Mouse (Mus musculus): ENCODE data around the gene Gm20532. TPM values are rescaled to one million over a fixed set of nuclear protein-coding genes. Genes with fewer than 3 reads are reported as not detected.

Gm20532 gene
- polyA plus RNA-seq, 1 experiment: not detected

DNA sequence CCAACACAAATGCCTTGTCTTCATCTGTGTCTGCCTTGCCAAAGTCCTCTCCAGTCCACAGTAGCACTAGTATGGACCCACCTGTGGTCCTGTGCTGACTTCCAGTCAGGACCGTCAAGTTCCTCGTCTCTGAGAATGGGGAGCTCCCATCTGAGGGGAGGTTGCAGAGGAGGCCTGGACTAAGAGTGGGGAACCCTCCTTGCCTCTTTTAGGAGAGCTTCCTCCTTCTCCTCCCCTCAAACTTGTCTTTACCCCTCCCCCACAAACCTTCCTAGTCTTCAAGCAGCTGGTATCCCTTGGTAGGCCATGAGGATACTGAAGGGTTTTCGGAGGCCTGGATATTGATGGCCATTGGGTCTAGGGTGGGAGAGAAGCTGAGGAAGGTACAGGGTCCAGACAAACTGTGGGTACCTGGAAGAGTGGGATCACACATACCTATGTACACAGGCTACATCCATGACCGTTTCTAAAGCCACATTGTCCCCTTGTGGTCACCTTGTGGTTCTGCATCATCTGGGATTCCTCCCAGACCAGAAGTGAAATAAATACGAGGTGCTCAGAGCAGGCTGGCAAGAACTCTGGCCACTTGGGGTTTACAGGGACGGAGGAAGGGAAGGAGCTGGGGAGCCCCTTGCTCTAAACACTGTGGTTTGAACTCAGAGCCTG, 25.0 kb upstream of the Gm20532 start:
- 21% methylated on average over 6 of the region's 6 CpGs for WGBS
- peaks cover 4% of the 10 kb centered on the region; the same call in 1 of the 2 replicates for H3K4me1 ChIP-seq (ENCODE audit: control insufficient read depth, insufficient read depth, low read length)
- TF ChIP-seq CTCF (IDR thresholded peaks at IDR 0.05; ENCODE audit: control insufficient read depth, insufficient read depth, low read length): peak; percentile 52
- no peak for TF ChIP-seq POLR2A (IDR thresholded peaks at IDR 0.05; ENCODE audit: borderline replicate concordance, control insufficient read depth, low read depth, low read length)
- no peak overlapping the region for H3K4me3 ChIP-seq (replicated peaks; ENCODE audit: control insufficient read depth, low read depth, low read length)
- H3K27ac ChIP-seq (ENCODE audit: control insufficient read depth, insufficient read depth, low read depth, low read length, poor library complexity): no peak overlapping the region

DNA sequence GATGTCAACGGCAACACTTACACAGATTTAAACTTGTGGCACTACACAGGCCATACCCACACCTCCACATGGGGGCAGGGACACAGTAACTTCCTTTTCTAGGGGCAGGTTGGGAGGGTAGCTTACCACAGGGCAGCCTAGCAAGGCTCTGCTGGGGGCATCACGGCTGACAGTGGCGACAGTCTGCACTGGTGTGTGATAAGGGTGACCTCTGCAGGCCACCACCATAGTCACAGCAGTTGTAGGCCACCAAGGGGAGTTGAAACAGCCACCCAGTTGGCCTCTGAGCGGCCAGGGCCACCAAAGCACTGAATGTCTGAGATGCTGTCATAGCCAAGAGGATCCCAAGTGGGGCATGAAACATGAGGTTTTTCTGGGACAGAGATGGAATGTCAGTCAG, 20.2 kb upstream of the Gm20532 start:
- WGBS: 3% methylated on average over 4 of the region's 4 CpGs
- Histone ChIP-seq H3K27ac (ENCODE audit: control insufficient read depth, insufficient read depth, low read depth, low read length, poor library complexity) (no peak overlapping the region), H3K4me1 (ENCODE audit: control insufficient read depth, insufficient read depth, low read length) (peaks cover 3% of the 10 kb centered on the region; the same call in 1 of the 2 replicates), H3K4me3 (replicated peaks; ENCODE audit: control insufficient read depth, low read depth, low read length) (no peak overlapping the region)
- TF ChIP-seq POLR2A (IDR thresholded peaks at IDR 0.05; ENCODE audit: borderline replicate concordance, control insufficient read depth, low read depth, low read length): no peak
- peak; percentile 85 for TF ChIP-seq CTCF (IDR thresholded peaks at IDR 0.05; ENCODE audit: control insufficient read depth, insufficient read depth, low read length)

DNA sequence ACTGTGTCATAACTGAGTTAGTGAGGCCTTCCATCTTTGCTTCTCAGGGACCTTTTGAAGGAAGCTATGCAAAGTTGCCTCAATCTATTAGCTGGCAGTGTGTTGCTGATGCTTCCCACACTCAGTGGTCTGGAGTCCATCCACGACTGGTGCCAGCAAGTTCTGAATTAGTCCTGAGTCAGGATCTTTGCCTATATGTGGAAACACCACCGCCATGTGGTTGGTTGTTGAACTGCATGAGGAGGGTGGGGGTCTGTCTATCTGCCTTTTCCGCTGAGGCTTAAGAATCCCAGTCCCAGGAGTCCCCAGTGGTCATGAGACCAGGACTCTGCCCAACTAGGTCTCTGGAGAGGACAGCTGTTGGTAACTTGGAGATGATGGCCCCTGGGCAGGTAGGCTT, 16.4 kb upstream of the Gm20532 start:
- Histone ChIP-seq H3K4me3 (replicated peaks; ENCODE audit: control insufficient read depth, low read depth, low read length) (no peak overlapping the region), H3K27ac (ENCODE audit: control insufficient read depth, insufficient read depth, low read depth, low read length, poor library complexity) (no peak overlapping the region), H3K4me1 (ENCODE audit: control insufficient read depth, insufficient read depth, low read length) (peaks cover 1% of the 10 kb centered on the region)
- WGBS: 23% methylated on average over 3 of the region's 3 CpGs
- TF ChIP-seq POLR2A (IDR thresholded peaks at IDR 0.05; ENCODE audit: borderline replicate concordance, control insufficient read depth, low read depth, low read length) (no peak), CTCF (IDR thresholded peaks at IDR 0.05; ENCODE audit: control insufficient read depth, insufficient read depth, low read length) (peak; percentile 50)

DNA sequence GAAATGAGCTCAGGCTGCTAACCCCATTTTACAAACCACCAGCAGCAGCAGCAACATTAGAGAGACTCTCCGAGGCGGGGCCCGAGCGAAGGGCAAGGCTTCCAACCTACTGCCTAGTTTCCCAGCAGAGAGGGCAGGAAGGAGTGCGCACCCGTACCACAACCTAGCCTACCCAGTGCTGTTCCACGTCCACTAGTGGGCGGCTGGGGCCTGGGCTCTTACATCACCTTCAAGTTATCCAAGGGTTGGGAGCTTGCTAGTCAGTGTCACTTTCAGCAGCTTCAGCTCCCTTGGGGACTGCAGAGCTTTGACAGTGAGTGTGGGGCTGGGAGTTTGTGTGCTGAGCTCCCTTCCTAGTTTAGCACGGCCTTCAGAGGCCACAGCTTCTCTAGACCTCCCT, 15.0 kb upstream of the Gm20532 start:
- Histone ChIP-seq H3K4me1 (ENCODE audit: control insufficient read depth, insufficient read depth, low read length) (no peaks in the 10 kb centered on the region; the same call in 1 of the 2 replicates), H3K4me3 (replicated peaks; ENCODE audit: control insufficient read depth, low read depth, low read length) (no peak overlapping the region), H3K27ac (ENCODE audit: control insufficient read depth, insufficient read depth, low read depth, low read length, poor library complexity) (peak overlapping the region; percentile 15; the same call in 1 of the 2 replicates)
- TF ChIP-seq CTCF (IDR thresholded peaks at IDR 0.05; ENCODE audit: control insufficient read depth, insufficient read depth, low read length) (no peak), POLR2A (IDR thresholded peaks at IDR 0.05; ENCODE audit: borderline replicate concordance, control insufficient read depth, low read depth, low read length) (no peak)
- 32% methylated on average over 9 of the region's 9 CpGs for WGBS

DNA sequence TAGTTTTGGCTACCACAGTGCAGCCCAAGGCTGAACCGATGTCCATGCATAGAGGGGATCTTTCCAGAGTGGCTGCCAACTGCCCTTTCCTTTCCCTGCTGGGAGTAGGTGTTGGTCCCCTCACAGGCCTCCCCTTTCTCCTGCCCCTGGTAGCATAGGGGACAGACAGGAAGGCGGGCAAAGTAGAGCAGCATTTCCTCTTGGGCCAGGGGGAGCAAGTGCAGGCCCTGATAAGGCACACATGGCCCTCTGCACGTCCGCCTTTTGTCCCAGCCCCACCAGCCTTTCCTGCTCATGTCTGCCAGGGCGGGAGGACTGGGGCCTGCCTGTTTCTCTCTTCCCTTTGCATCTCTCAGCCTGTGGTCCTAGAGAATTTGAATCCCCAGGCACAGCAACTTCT, 14.6 kb upstream of the Gm20532 start:
- TF ChIP-seq POLR2A (IDR thresholded peaks at IDR 0.05; ENCODE audit: borderline replicate concordance, control insufficient read depth, low read depth, low read length): no peak
- no peak for TF ChIP-seq CTCF (IDR thresholded peaks at IDR 0.05; ENCODE audit: control insufficient read depth, insufficient read depth, low read length)
- peak overlapping the region; percentile 33; the same call in 1 of the 2 replicates for H3K27ac ChIP-seq (ENCODE audit: control insufficient read depth, insufficient read depth, low read depth, low read length, poor library complexity)
- no peaks in the 10 kb centered on the region; the same call in 1 of the 2 replicates for H3K4me1 ChIP-seq (ENCODE audit: control insufficient read depth, insufficient read depth, low read length)
- 30% methylated on average over 5 of the region's 5 CpGs for WGBS
- no peak overlapping the region for H3K4me3 ChIP-seq (replicated peaks; ENCODE audit: control insufficient read depth, low read depth, low read length)

DNA sequence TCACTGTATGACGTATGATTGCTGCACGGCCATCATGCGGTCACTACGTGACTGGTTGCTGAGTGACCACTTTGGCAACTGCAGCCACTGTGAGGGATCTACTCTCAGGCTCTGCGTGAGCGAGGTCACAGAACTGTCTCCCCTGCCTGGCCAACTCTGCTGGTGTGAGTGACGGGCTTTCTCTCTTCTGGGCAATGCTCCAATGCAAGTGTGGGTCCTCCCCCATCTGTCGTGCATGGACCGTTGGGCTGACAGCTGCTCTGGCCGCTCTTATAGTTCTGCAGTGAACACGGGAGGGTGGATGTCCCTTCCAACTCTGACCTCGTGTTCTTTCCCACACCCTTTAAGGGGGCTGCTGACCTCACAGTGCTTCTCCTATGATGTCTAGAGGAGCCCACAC, 13.0 kb upstream of the Gm20532 start:
- WGBS: 22% methylated on average over 12 of the region's 12 CpGs
- Histone ChIP-seq H3K4me1 (ENCODE audit: control insufficient read depth, insufficient read depth, low read length) (no peaks in the 10 kb centered on the region; the same call in 1 of the 2 replicates), H3K27ac (ENCODE audit: control insufficient read depth, insufficient read depth, low read depth, low read length, poor library complexity) (no peak overlapping the region), H3K4me3 (replicated peaks; ENCODE audit: control insufficient read depth, low read depth, low read length) (no peak overlapping the region)
- TF ChIP-seq CTCF (IDR thresholded peaks at IDR 0.05; ENCODE audit: control insufficient read depth, insufficient read depth, low read length): no peak
- no peak for TF ChIP-seq POLR2A (IDR thresholded peaks at IDR 0.05; ENCODE audit: borderline replicate concordance, control insufficient read depth, low read depth, low read length)

DNA sequence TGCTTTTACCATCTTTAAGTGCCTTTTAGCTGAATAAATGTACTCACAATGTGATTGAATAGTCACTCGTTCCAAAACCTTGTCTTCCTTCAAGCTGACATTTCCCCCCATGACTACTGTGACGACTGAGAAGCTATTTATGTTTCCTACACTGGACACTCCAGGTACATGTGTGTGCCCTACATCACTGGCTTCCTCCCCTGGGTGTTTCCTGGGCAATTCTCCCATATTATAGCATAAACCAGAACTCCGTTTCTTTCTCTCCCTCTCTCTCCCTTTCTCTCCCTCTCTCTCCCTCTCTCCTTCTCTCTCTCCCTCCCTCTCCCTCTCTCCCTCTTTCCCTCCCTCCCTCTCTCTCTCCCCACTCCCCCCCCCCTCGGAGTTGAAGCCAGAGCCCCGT, 12.6 kb upstream of the Gm20532 start:
- H3K4me1 ChIP-seq (ENCODE audit: control insufficient read depth, insufficient read depth, low read length): no peaks in the 10 kb centered on the region; the same call in 1 of the 2 replicates
- WGBS: 10% methylated on average over 5 of the region's 5 CpGs
- no peak overlapping the region for H3K27ac ChIP-seq (ENCODE audit: control insufficient read depth, insufficient read depth, low read depth, low read length, poor library complexity)

DNA sequence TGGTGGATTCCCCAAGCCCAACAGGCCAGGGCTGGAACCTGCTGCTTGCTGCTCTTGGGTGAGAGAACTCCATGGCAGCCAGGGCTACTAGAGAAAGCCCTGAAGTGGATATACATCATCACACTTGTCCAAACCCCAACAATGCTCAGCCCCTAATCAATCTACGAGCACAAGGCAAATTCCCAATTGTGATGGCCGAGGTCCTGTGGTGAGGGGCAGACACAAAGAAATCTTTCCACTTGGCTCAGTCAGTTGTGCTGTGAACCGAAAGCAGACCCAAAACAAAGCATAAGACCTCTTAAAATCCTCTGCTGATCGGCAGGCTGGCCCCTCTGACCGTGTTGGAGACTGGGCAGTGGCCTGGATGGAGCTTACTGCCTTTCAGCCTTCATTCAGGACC, 11.6 kb upstream of the Gm20532 start:
- H3K27ac ChIP-seq (ENCODE audit: control insufficient read depth, insufficient read depth, low read depth, low read length, poor library complexity): no peak overlapping the region
- no peak overlapping the region for H3K4me3 ChIP-seq (replicated peaks; ENCODE audit: control insufficient read depth, low read depth, low read length)
- H3K4me1 ChIP-seq (ENCODE audit: control insufficient read depth, insufficient read depth, low read length): no peaks in the 10 kb centered on the region; the same call in 1 of the 2 replicates
- no peak for TF ChIP-seq CTCF (IDR thresholded peaks at IDR 0.05; ENCODE audit: control insufficient read depth, insufficient read depth, low read length)
- TF ChIP-seq POLR2A (IDR thresholded peaks at IDR 0.05; ENCODE audit: borderline replicate concordance, control insufficient read depth, low read depth, low read length): no peak
- WGBS: 77% methylated on average over 5 of the region's 5 CpGs

More for the DNA sequence above, 12.6 kb upstream of the Gm20532 start:
- H3K4me3 ChIP-seq (replicated peaks; ENCODE audit: control insufficient read depth, low read depth, low read length): no peak overlapping the region
- TF ChIP-seq POLR2A (IDR thresholded peaks at IDR 0.05; ENCODE audit: borderline replicate concordance, control insufficient read depth, low read depth, low read length) (no peak), CTCF (IDR thresholded peaks at IDR 0.05; ENCODE audit: control insufficient read depth, insufficient read depth, low read length) (no peak)
